In genomic region chr6:90507443-90507842, GRCm38 (mm10) we compare ENCODE assay signal across 8 mouse cellular contexts. TPM values are rescaled to one million over a fixed set of nuclear protein-coding genes. Genes with fewer than 3 reads are reported as not detected.
DNase-seq lines count a peak whose midpoint lies in the region; ATAC-seq and TF ChIP-seq lines count a peak whose summit lies in the region.
"Had no signal": no experiment of that assay in that cellular context is flagged by ENCODE, and none has a peak within 500 bp of the region (broad histone marks: within the 10 kb centered on the region; RNA-seq: fewer than 3 reads in every experiment).

No protein-coding gene starts in this region.

- no peak overlapping the region for H3K4me3 ChIP-seq in intestine, embryonic 16.5 days (ENCODE audit: low read length)
- no peak overlapping the region for H3K4me3 ChIP-seq in intestine, embryonic 15.5 days (replicated peaks)
- no peak overlapping the region for H3K4me3 ChIP-seq in midbrain, embryonic 13.5 days (replicated peaks)
- H3K4me3 ChIP-seq in midbrain, embryonic 11.5 days (ENCODE audit: low read depth, low read length): no peak overlapping the region
- no peak overlapping the region for H3K4me3 ChIP-seq in heart, postnatal 0 days (ENCODE audit: low read depth, low read length)
- H3K4me3 ChIP-seq in stomach, embryonic 16.5 days (replicated peaks; ENCODE audit: low read length): no peak overlapping the region

- no peak for DNase-seq in midbrain, embryonic 11.5 days (ENCODE audit: low spot score, missing footprints)
- no peak for DNase-seq in heart, postnatal 0 days (ENCODE audit: low spot score)
- no peak for DNase-seq in ovary, adult 18-20 months (ENCODE audit: low spot score)

- H3K4me2 ChIP-seq in intestine, embryonic 16.5 days (ENCODE audit: low read depth, low read length): no peak overlapping the region
- no peak overlapping the region for H3K4me2 ChIP-seq in intestine, embryonic 15.5 days (replicated peaks)
- no peak overlapping the region for H3K4me2 ChIP-seq in midbrain, embryonic 13.5 days (replicated peaks)
- H3K4me2 ChIP-seq in midbrain, embryonic 11.5 days: no peak overlapping the region
- H3K4me2 ChIP-seq in heart, postnatal 0 days (ENCODE audit: low read depth, low read length): no peak overlapping the region
- no peak overlapping the region for H3K4me2 ChIP-seq in stomach, embryonic 16.5 days (ENCODE audit: low read depth, low read length)

- H3K4me1 ChIP-seq in intestine, embryonic 16.5 days (ENCODE audit: control insufficient read depth, insufficient read depth, low read length): peaks cover 28% of the 10 kb centered on the region
- peaks cover 15% of the 10 kb centered on the region; the same call in 1 of the 2 replicates for H3K4me1 ChIP-seq in intestine, embryonic 15.5 days (replicated peaks)
- H3K4me1 ChIP-seq in midbrain, embryonic 13.5 days (replicated peaks): peaks cover 23% of the 10 kb centered on the region
- peaks cover 4% of the 10 kb centered on the region; the same call in 1 of the 2 replicates for H3K4me1 ChIP-seq in midbrain, embryonic 11.5 days (ENCODE audit: control insufficient read depth, insufficient read depth, low read length)
- peaks cover 36% of the 10 kb centered on the region for H3K4me1 ChIP-seq in heart, postnatal 0 days (ENCODE audit: control insufficient read depth, insufficient read depth)
- H3K4me1 ChIP-seq in stomach, embryonic 16.5 days (ENCODE audit: control insufficient read depth, insufficient read depth, low read length): peaks cover 30% of the 10 kb centered on the region

- H3K27me3 ChIP-seq in intestine, embryonic 16.5 days (replicated peaks; ENCODE audit: control insufficient read depth, insufficient read depth, low read length): no peaks in the 10 kb centered on the region
- no peaks in the 10 kb centered on the region for H3K27me3 ChIP-seq in intestine, embryonic 15.5 days (replicated peaks)
- H3K27me3 ChIP-seq in midbrain, embryonic 13.5 days: no peaks in the 10 kb centered on the region
- no peaks in the 10 kb centered on the region for H3K27me3 ChIP-seq in midbrain, embryonic 11.5 days (ENCODE audit: control insufficient read depth, insufficient read depth, low read length)
- no peaks in the 10 kb centered on the region for H3K27me3 ChIP-seq in heart, postnatal 0 days (ENCODE audit: control insufficient read depth, insufficient read depth, low read length)
- no peaks in the 10 kb centered on the region for H3K27me3 ChIP-seq in stomach, embryonic 16.5 days (ENCODE audit: control insufficient read depth, insufficient read depth, low read length)

- peak overlapping the region; percentile 7; the same call in 1 of the 2 replicates for H3K27ac ChIP-seq in intestine, embryonic 16.5 days (ENCODE audit: low read length)
- H3K27ac ChIP-seq in intestine, embryonic 15.5 days: no peak overlapping the region
- H3K27ac ChIP-seq in midbrain, embryonic 13.5 days: peak overlapping the region; percentile 15
- no peak overlapping the region for H3K27ac ChIP-seq in midbrain, embryonic 11.5 days (ENCODE audit: low read depth, low read length)
- H3K27ac ChIP-seq in heart, postnatal 0 days (ENCODE audit: low read depth): peak overlapping the region; percentile 93
- peak overlapping the region; percentile 68 for H3K27ac ChIP-seq in stomach, embryonic 16.5 days (ENCODE audit: low read length)

- TF ChIP-seq CTCF in heart, postnatal 0 days (IDR thresholded peaks at IDR 0.05; ENCODE audit: low read depth): no peak

- no peaks in the 10 kb centered on the region for H3K36me3 ChIP-seq in intestine, embryonic 16.5 days (ENCODE audit: control insufficient read depth, insufficient read depth, low read length)
- no peaks in the 10 kb centered on the region for H3K36me3 ChIP-seq in intestine, embryonic 15.5 days
- H3K36me3 ChIP-seq in midbrain, embryonic 13.5 days: no peaks in the 10 kb centered on the region
- no peaks in the 10 kb centered on the region for H3K36me3 ChIP-seq in midbrain, embryonic 11.5 days (ENCODE audit: control insufficient read depth, insufficient read depth, low read length)
- H3K36me3 ChIP-seq in heart, postnatal 0 days (replicated peaks; ENCODE audit: control insufficient read depth, insufficient read depth, low read length): no peaks in the 10 kb centered on the region
- no peaks in the 10 kb centered on the region for H3K36me3 ChIP-seq in stomach, embryonic 16.5 days (ENCODE audit: control insufficient read depth, insufficient read depth, low read length)
- H3K36me3 ChIP-seq: G1E had no signal

- TF ChIP-seq EP300 in heart, postnatal 0 days (IDR thresholded peaks at IDR 0.05; ENCODE audit: low read depth): no peak

- no peak overlapping the region for H3K9ac ChIP-seq in intestine, embryonic 16.5 days (ENCODE audit: low read depth, low read length)
- no peak overlapping the region for H3K9ac ChIP-seq in intestine, embryonic 15.5 days
- H3K9ac ChIP-seq in midbrain, embryonic 13.5 days (replicated peaks): no peak overlapping the region
- no peak overlapping the region for H3K9ac ChIP-seq in midbrain, embryonic 11.5 days (ENCODE audit: low read length)
- peak overlapping the region; percentile 34; the same call in 1 of the 2 replicates for H3K9ac ChIP-seq in heart, postnatal 0 days (replicated peaks; ENCODE audit: low read depth, low read length)
- H3K9ac ChIP-seq in stomach, embryonic 16.5 days (ENCODE audit: low read length): no peak overlapping the region

- ATAC-seq in intestine, embryonic 16.5 days: no peak
- ATAC-seq in intestine, embryonic 15.5 days: no peak
- no peak for ATAC-seq in midbrain, embryonic 13.5 days
- no peak for ATAC-seq in midbrain, embryonic 11.5 days (ENCODE audit: low FRiP score)
- no peak for ATAC-seq in heart, postnatal 0 days (ENCODE audit: insufficient read depth, low read depth)
- ATAC-seq in stomach, embryonic 16.5 days (ENCODE audit: insufficient read depth, low FRiP score): no peak

- H3K9me3 ChIP-seq in intestine, embryonic 16.5 days (ENCODE audit: control insufficient read depth, low read length): no peaks in the 10 kb centered on the region
- H3K9me3 ChIP-seq in intestine, embryonic 15.5 days: no peaks in the 10 kb centered on the region
- H3K9me3 ChIP-seq in midbrain, embryonic 13.5 days: no peaks in the 10 kb centered on the region
- H3K9me3 ChIP-seq in midbrain, embryonic 11.5 days (ENCODE audit: control insufficient read depth, low read length): no peaks in the 10 kb centered on the region
- H3K9me3 ChIP-seq in heart, postnatal 0 days (replicated peaks; ENCODE audit: control insufficient read depth, low read length): no peaks in the 10 kb centered on the region
- no peaks in the 10 kb centered on the region for H3K9me3 ChIP-seq in stomach, embryonic 16.5 days (replicated peaks; ENCODE audit: control insufficient read depth, low read length)
- H3K9me3 ChIP-seq: G1E had no signal

RNA-seq across cellular contexts. Expression of gene Aldh1l1, which starts 21.2 kb away (rescaled TPM):
- polyA plus RNA-seq in intestine, embryonic 16.5 days (2015; fragmentation: Nextera tagmentation; extraction: Ambion mirVana): 27.4 and 32.7 TPM in 2 replicates
- 17.5 and 19.8 TPM in 2 replicates for polyA plus RNA-seq in intestine, embryonic 15.5 days (2015; fragmentation: Nextera tagmentation; extraction: Ambion mirVana)
- polyA plus RNA-seq in midbrain, embryonic 13.5 days (2015; fragmentation: Nextera tagmentation; extraction: Ambion mirVana): 28.3 and 30.8 TPM in 2 replicates
- 3.7 and 4.1 TPM in 2 replicates for polyA plus RNA-seq in midbrain, embryonic 11.5 days (2014; fragmentation: Nextera tagmentation; extraction: Ambion mirVana)
- total RNA-seq in heart, postnatal 0 days (2014; rRNA removed; ENCODE audit: low replicate concordance): 5.9 and 7.7 TPM in 2 replicates
- polyA plus RNA-seq in heart, postnatal 0 days (2015; fragmentation: Nextera tagmentation; extraction: Ambion mirVana): 2.3 and 2.8 TPM in 2 replicates
- 13.1 and 14.9 TPM in 2 replicates for polyA plus RNA-seq in stomach, embryonic 16.5 days (2015; fragmentation: Nextera tagmentation; extraction: Ambion mirVana)
- polyA plus RNA-seq: G1E had no signal

RNA-seq across cellular contexts. Expression of gene Klf15, which starts 45.1 kb away (rescaled TPM):
- polyA plus RNA-seq in intestine, embryonic 16.5 days (2015; fragmentation: Nextera tagmentation; extraction: Ambion mirVana): 5.9 and 6.3 TPM in 2 replicates
- polyA plus RNA-seq in intestine, embryonic 15.5 days (2015; fragmentation: Nextera tagmentation; extraction: Ambion mirVana): 6.3 and 8.2 TPM in 2 replicates
- 8.7 and 9.0 TPM in 2 replicates for polyA plus RNA-seq in midbrain, embryonic 13.5 days (2015; fragmentation: Nextera tagmentation; extraction: Ambion mirVana)
- polyA plus RNA-seq in midbrain, embryonic 11.5 days (2014; fragmentation: Nextera tagmentation; extraction: Ambion mirVana): 3.5 and 4.2 TPM in 2 replicates
- 56.9 and 74.5 TPM in 2 replicates for total RNA-seq in heart, postnatal 0 days (2014; rRNA removed; ENCODE audit: low replicate concordance)
- 15.6 and 23.4 TPM in 2 replicates for polyA plus RNA-seq in heart, postnatal 0 days (2015; fragmentation: Nextera tagmentation; extraction: Ambion mirVana)
- 8.8 and 10.2 TPM in 2 replicates for polyA plus RNA-seq in stomach, embryonic 16.5 days (2015; fragmentation: Nextera tagmentation; extraction: Ambion mirVana)
- polyA plus RNA-seq: G1E had no signal

Comparison
In these comparisons a context has a peak if more than half of its experiments do, and no peak if none do; other contexts are left out.
1. H3K27ac ChIP-seq: peak in intestine, embryonic 16.5 days (single experiment), midbrain, embryonic 13.5 days (single experiment), heart, postnatal 0 days (single experiment) and stomach, embryonic 16.5 days (single experiment); none in intestine, embryonic 15.5 days (single experiment) and midbrain, embryonic 11.5 days (single experiment).